Mouse (Mus musculus): ENCODE measurements around the gene Mrgpra6. TPM values are rescaled to one million over a fixed set of nuclear protein-coding genes. Genes with fewer than 3 reads are reported as not detected.

Gene Mrgpra6
- total and polyA plus RNA-seq, 3 experiments, result not detected

DNA sequence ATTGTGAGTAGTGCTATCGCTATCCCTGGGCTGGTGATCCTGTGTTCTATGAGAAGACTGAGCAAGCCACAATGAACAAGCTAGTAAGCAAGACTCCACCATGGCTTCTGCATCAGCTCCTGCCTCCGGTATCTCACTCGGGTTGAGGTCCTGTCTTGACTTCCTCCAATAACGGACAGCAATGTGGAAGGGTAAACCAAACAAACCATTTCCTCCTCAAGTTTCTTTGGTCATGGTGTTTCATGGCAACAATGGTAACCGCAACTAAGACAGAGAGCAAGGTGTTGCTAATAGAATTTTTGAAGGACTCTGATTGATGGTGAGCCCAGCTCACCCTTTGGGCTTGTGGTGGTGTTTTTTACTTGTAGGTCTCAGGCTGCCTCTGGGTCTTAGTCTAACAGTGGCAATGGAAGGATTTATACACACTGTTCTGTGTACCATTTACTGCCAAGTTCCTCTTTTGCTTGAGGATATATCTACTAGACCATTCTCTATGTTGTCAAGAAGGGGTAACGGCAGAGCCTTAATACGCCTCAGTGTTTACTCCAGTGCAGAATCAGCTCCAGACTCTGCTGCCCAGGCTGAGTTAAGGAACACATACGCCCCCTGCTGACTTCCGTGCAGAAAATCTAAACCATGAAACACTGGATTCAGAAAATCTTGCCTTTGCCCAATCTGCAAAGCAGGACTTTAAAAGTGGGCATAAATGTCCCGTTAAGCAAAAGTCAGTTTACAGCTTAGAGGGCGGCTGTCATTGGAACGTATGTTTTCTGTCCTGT, 58.5 kb downstream of the Mrgpra6 start (continued):
- TF ChIP-seq RAD21 (IDR thresholded peaks at IDR 0.05; ENCODE audit: low read depth, low read length), result peak; percentile 90

DNA sequence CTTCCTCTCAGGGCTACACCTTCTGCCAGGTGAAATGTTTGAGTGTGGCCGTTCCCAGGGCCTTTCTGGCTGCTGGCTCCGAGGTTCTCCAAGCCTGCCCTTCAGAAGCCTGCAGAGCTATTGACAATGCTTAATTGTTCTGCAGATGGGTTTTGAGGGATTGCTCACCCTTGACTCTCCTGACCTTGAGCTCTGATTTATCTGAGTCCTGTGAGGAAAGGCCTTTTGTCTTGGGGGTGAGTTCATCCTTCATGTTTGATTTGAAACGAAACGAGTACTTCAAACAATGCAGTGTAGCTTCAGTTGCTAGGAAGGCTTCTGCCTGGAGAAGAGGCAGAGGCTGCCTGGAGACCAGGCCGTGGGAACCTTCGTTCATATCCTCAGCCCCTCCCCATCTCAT, 60.4 kb downstream of the Mrgpra6 start:
- Histone ChIP-seq H3K9me3 (replicated peaks; ENCODE audit: low read length) (no peaks in the 10 kb centered on the region), H3K4me2 (ENCODE audit: insufficient read depth, low read depth, poor library complexity, severe bottlenecking) (no peak overlapping the region), H3K4me1 (ENCODE audit: control insufficient read depth in 1 of 2, insufficient read depth in 2 of 2) (peaks cover 10 to 49% of the 10 kb centered on the region in 2 experiments), H3K27me3 (replicated peaks) (no peaks in the 10 kb centered on the region), H3K4me3 (replicated peaks in 1 of 3; ENCODE audit: low read depth in 2 of 3, low read length in 2 of 3, poor library complexity in 1 of 3) (no peak overlapping the region), H3K27ac (ENCODE audit: insufficient read depth, low read depth) (no peak overlapping the region), H3K9ac (ENCODE audit: insufficient read depth, low read depth) (no peak overlapping the region), H3K79me2 (replicated peaks; ENCODE audit: control insufficient read depth, extremely low read depth, insufficient read depth, poor library complexity, severe bottlenecking) (no peaks in the 10 kb centered on the region), H3K36me3 (replicated peaks in 1 of 2; ENCODE audit: control insufficient read depth in 1 of 2, insufficient read depth in 1 of 2, low read length in 1 of 2) (no peaks in the 10 kb centered on the region)
- dilution Hi-C loops (cut with MboI; ENCODE audit: extremely low pct_ligation_motif_present, extremely low pct_unique_long_range_greater_than_20kb, low sequenced_read_pairs) (no loop called here), in situ Hi-C loops (cut with MboI; ENCODE audit: low pct_ligation_motif_present, low pct_unique_long_range_greater_than_20kb, low sequenced_read_pairs) (loop anchor here (5.0 to 10.0 kb wide), 2 partner anchors 62 to 179 kb away; no protein-coding TSS in a partner anchor)
- TF ChIP-seq CHD1 (IDR thresholded peaks at IDR 0.05; ENCODE audit: low read depth, low read length) (no peak), BHLHE40 (IDR thresholded peaks at IDR 0.05; ENCODE audit: low read depth, low read length) (no peak), TCF12 (IDR thresholded peaks at IDR 0.05; ENCODE audit: low read depth, low read length) (no peak), CHD2 (IDR thresholded peaks at IDR 0.05; ENCODE audit: low read length) (no peak), USF1 (IDR thresholded peaks at IDR 0.05; ENCODE audit: low read depth, low read length) (no peak)
- DNase-seq (ENCODE audit: extremely low read depth), result no peak

DNA sequence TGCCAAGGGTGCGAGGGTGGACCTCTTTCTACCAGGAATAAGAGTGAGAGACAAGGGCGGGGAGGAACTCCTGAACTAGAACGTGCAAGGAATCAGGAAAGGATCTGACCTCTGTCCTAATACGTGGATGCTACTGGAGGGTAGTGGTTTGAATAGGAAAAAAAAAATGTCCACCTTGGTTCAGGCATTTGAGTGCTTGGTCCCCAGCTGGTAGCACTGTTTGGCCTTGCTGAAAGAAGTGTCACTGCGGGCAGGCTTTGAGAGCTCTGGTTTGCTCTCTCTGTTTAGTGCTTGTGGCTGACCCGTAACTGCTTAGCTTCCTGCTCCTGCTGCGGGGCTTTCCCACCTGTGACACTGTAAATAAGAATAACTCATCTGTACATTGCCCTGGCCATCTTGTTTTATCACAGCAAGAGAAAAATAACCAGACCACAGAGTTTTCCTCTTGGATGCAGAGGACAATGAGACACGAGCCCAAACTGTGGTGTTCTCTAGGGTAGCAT, 64.8 kb downstream of the Mrgpra6 start:
- H3K4me2 ChIP-seq (ENCODE audit: insufficient read depth, low read depth, poor library complexity, severe bottlenecking), result peak overlapping the region; percentile 18
- no peaks in the 10 kb centered on the region for H3K27me3 ChIP-seq (replicated peaks)
- peaks cover 10 to 41% of the 10 kb centered on the region in 2 experiments for H3K4me1 ChIP-seq (ENCODE audit: control insufficient read depth in 1 of 2, insufficient read depth in 2 of 2)
- peak overlapping the region in 1 of 3 experiments; percentile 15 for H3K4me3 ChIP-seq (replicated peaks in 1 of 3; ENCODE audit: low read depth in 2 of 3, low read length in 2 of 3, poor library complexity in 1 of 3)
- H3K36me3 ChIP-seq (replicated peaks in 1 of 2; ENCODE audit: control insufficient read depth in 1 of 2, insufficient read depth in 1 of 2, low read length in 1 of 2), result no peaks in the 10 kb centered on the region
- peak; percentile 86 for DNase-seq (ENCODE audit: extremely low read depth)
- H3K27ac ChIP-seq (ENCODE audit: insufficient read depth, low read depth), result peak overlapping the region; percentile 96
- H3K79me2 ChIP-seq (replicated peaks; ENCODE audit: control insufficient read depth, extremely low read depth, insufficient read depth, poor library complexity, severe bottlenecking), result no peaks in the 10 kb centered on the region
- in situ Hi-C loops (cut with MboI; ENCODE audit: low pct_ligation_motif_present, low pct_unique_long_range_greater_than_20kb, low sequenced_read_pairs) (loop anchor here (5.0 to 10.0 kb wide), 2 partner anchors 58 to 175 kb away; no protein-coding TSS in a partner anchor), dilution Hi-C loops (cut with MboI; ENCODE audit: extremely low pct_ligation_motif_present, extremely low pct_unique_long_range_greater_than_20kb, low sequenced_read_pairs) (no loop called here)
- no peaks in the 10 kb centered on the region for H3K9me3 ChIP-seq (replicated peaks; ENCODE audit: low read length)
- no peak overlapping the region; the same call in 1 of the 2 replicates for H3K9ac ChIP-seq (ENCODE audit: insufficient read depth, low read depth)
- TF ChIP-seq RCOR1 (conservative IDR thresholded peaks at IDR 0.05; ENCODE audit: low read depth, low read length) (no peak), USF1 (IDR thresholded peaks at IDR 0.05; ENCODE audit: low read depth, low read length) (no peak), PAX5 (IDR thresholded peaks at IDR 0.05; ENCODE audit: low read length) (no peak), POLR2A (IDR thresholded peaks at IDR 0.05; ENCODE audit: low read depth, low read length) (peak; percentile 39; the same call in 1 of the 2 replicates), BHLHE40 (IDR thresholded peaks at IDR 0.05; ENCODE audit: low read depth, low read length) (peak; percentile 33; the same call in 1 of the 2 replicates), NELFE (IDR thresholded peaks at IDR 0.05; ENCODE audit: low read depth, low read length) (no peak), EP300 (IDR thresholded peaks at IDR 0.05; ENCODE audit: low read length) (peak; percentile 61), GABPA (IDR thresholded peaks at IDR 0.05; ENCODE audit: insufficient replicate concordance, low read depth, low read length) (no peak), CTCF (conservative IDR thresholded peaks at IDR 0.05 in 1 of 2, IDR thresholded peaks at IDR 0.05 in 1 of 2; ENCODE audit: low read depth in 2 of 2, low read length in 2 of 2) (no peak; a peak in 1 of 4 replicates), ZNF384 (IDR thresholded peaks at IDR 0.05; ENCODE audit: low read depth, low read length) (peak; percentile 70), HCFC1 (IDR thresholded peaks at IDR 0.05; ENCODE audit: low read depth, low read length) (no peak; the same call in 1 of the 2 replicates), ELF1 (IDR thresholded peaks at IDR 0.05; ENCODE audit: low read depth, low read length) (peak; percentile 66; the same call in 1 of the 2 replicates), MEF2A (IDR thresholded peaks at IDR 0.05; ENCODE audit: borderline replicate concordance, low read depth, low read length) (peak; percentile 75), POLR2AphosphoS2 (IDR thresholded peaks at IDR 0.05; ENCODE audit: low read depth, low read length) (no peak), MAX (IDR thresholded peaks at IDR 0.05; ENCODE audit: low read length) (no peak), ETS1 (conservative IDR thresholded peaks at IDR 0.05; ENCODE audit: low read depth, low read length) (peak; percentile 43), ZC3H11A (IDR thresholded peaks at IDR 0.05; ENCODE audit: low read depth, low read length) (no peak), JUND (conservative IDR thresholded peaks at IDR 0.05; ENCODE audit: low read depth, low read length) (0 out of 2 replicates have a peak, but pooled peaks have one; percentile 20), JUN (IDR thresholded peaks at IDR 0.05; ENCODE audit: insufficient read depth, low read depth, low read length) (no peak), MAZ (IDR thresholded peaks at IDR 0.05; ENCODE audit: low read depth, low read length) (no peak; the same call in 1 of the 2 replicates), MAFK (IDR thresholded peaks at IDR 0.05; ENCODE audit: insufficient replicate concordance, low read length) (no peak), E2F4 (IDR thresholded peaks at IDR 0.05; ENCODE audit: insufficient replicate concordance, low read depth, low read length) (no peak), RAD21 (IDR thresholded peaks at IDR 0.05; ENCODE audit: low read depth, low read length) (no peak), IRF4 (IDR thresholded peaks at IDR 0.05; ENCODE audit: low read depth, low read length) (no peak; the same call in 1 of the 2 replicates), SMC3 (IDR thresholded peaks at IDR 0.05; ENCODE audit: low read depth, low read length) (no peak)

All from CH12.LX (cell line).